Mouse (Mus musculus) bone marrow macrophage, adult 2 months (primary cell): ENCODE data around the gene Megf6.

Experiments
- CTCF ChIP-seq: IDR thresholded peaks from 2 replicates; pipeline ENCODE4 v1.5.1; 2012; ENCODE audit warnings: low read depth, mild to moderate bottlenecking, low read length, moderate library complexity
- POLR2A ChIP-seq: IDR thresholded peaks from 2 replicates; pipeline ENCODE4 v1.6.1; 2012; ENCODE audit warnings: mild to moderate bottlenecking, low read depth, low read length, borderline replicate concordance

GRCm38 (mm10) chr4:154207261-154207660 lies 36.7 kb downstream of the Megf6 start:
- TF ChIP-seq CTCF: peak; percentile 73
- TF ChIP-seq POLR2A: no peak
